Comparison of ENCODE assay signal across 19 mouse cellular contexts in the genomic region with DNA sequence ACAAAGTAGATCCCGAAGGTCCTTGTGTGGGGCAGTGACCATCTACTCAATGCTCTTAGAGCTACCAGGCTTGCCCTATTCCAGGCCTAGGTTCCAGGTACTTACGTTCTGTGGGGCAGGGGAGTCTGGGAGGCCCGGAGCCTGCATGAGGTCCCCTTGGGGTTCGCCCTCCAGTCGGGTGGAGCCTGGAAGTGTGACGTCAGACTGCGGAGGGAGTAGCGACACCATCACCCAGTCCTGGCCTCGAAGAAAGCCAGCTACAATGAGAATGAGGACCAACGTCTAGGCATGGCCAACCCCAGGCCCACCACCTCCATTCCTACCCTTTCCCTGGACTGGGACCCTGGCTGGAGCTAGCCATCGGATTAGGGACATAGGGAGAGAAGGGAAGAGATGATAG. TPM values are rescaled to one million over a fixed set of nuclear protein-coding genes. Genes with fewer than 3 reads are reported as not detected.
"Had no signal": no experiment of that assay in that cellular context is flagged by ENCODE, and none has a peak within 500 bp of the region (broad histone marks: within the 10 kb centered on the region; RNA-seq: fewer than 3 reads in every experiment).

No protein-coding gene starts in this region.

- DNase-seq: retina, postnatal 1 day; right cerebral cortex, adult 18-20 months; right cerebral cortex, postnatal 14 days; right cerebral cortex, postnatal 25 days; right cerebral cortex, postnatal 4 days; spleen, adult 18-20 months; thymus, adult 18-20 months; thymus, adult 2 months; thymus, postnatal 14 days; thymus, postnatal 25 days; thymus, postnatal 36 days; thymus, postnatal 4 days had no signal

- H3K4me1 ChIP-seq: neural tube, embryonic 15.5 days had no signal

- H3K27ac ChIP-seq: neural tube, embryonic 13.5 days; neural tube, embryonic 15.5 days; stomach, embryonic 15.5 days; stomach, postnatal 0 days had no signal

- H3K4me3 ChIP-seq: neural tube, embryonic 13.5 days; neural tube, embryonic 15.5 days; stomach, embryonic 15.5 days had no signal

- H3K9ac ChIP-seq: neural tube, embryonic 13.5 days; neural tube, embryonic 15.5 days; stomach, embryonic 15.5 days had no signal

- H3K4me2 ChIP-seq: neural tube, embryonic 13.5 days; neural tube, embryonic 15.5 days; stomach, embryonic 15.5 days had no signal

- H3K36me3 ChIP-seq: neural tube, embryonic 13.5 days; neural tube, embryonic 15.5 days; stomach, embryonic 15.5 days had no signal

- H3K27me3 ChIP-seq: neural tube, embryonic 13.5 days; neural tube, embryonic 15.5 days; stomach, embryonic 15.5 days had no signal

- H3K9me3 ChIP-seq: neural tube, embryonic 13.5 days; neural tube, embryonic 15.5 days; stomach, embryonic 15.5 days had no signal

RNA-seq across cellular contexts. Expression of gene Foxn1, which starts 14.6 kb away (rescaled TPM):
- polyA plus RNA-seq: neural tube, embryonic 13.5 days; neural tube, embryonic 14.5 days; neural tube, embryonic 15.5 days; spleen, adult 2 months; testis, adult 2 months had no signal

RNA-seq across cellular contexts. Expression of gene Slc13a2, which starts 50.3 kb away (rescaled TPM):
- polyA plus RNA-seq: neural tube, embryonic 13.5 days; neural tube, embryonic 14.5 days; neural tube, embryonic 15.5 days had no signal
